Mouse (Mus musculus) embryonic fibroblast, embryonic 13.5 days (primary cell): ENCODE measurements around the gene Col12a1.

Experiments
- CTCF ChIP-seq: IDR thresholded peaks from 2 replicates; pipeline ENCODE4 v1.5.1; 2011; ENCODE audit warnings: mild to moderate bottlenecking, control low read depth, low read length, moderate library complexity, borderline replicate concordance; ENCODE audit not compliant: insufficient read depth
- POLR2A ChIP-seq: IDR thresholded peaks from 2 replicates; pipeline ENCODE4 v1.6.1; 2011; ENCODE audit warnings: low read depth, mild to moderate bottlenecking, control low read depth, low read length, moderate library complexity

DNA sequence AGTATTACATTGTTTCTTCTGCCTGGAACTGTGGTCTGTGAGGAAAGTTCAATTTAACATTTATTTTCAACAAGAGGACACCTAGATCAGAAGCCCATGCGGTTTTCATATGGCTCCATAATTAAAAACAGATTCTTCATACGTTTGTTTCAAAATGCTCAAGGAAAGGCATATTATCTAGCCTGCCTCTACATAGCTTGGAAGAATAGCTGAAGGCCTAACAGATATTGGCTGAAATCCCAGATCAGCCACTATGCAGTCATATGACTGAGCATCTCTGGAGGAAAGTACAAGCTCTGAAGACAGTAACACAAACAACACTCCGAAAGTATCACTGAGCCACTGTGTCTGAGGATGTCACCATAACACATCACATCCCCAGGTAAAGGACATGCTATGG, 72.9 kb downstream of the Col12a1 start:
- TF ChIP-seq POLR2A (no peak), CTCF (no peak)
